Mouse (Mus musculus) urinary bladder, postnatal 36 days (tissue): ENCODE measurements around the gene Gnptg.
"Not testable (repeated sequence)": the region's sequence is repeated elsewhere in the genome, so short reads cannot be mapped to it uniquely, and the experiment has no call there.

ENCODE experiments used
- DNase-seq, 2 experiments: peaks; one replicate each; pipeline ENCODE4 v3.0.0; 2022; ENCODE audit warnings: low spot score in 2 of 2, mixed read lengths in 1 of 2

Gnptg gene

DNA sequence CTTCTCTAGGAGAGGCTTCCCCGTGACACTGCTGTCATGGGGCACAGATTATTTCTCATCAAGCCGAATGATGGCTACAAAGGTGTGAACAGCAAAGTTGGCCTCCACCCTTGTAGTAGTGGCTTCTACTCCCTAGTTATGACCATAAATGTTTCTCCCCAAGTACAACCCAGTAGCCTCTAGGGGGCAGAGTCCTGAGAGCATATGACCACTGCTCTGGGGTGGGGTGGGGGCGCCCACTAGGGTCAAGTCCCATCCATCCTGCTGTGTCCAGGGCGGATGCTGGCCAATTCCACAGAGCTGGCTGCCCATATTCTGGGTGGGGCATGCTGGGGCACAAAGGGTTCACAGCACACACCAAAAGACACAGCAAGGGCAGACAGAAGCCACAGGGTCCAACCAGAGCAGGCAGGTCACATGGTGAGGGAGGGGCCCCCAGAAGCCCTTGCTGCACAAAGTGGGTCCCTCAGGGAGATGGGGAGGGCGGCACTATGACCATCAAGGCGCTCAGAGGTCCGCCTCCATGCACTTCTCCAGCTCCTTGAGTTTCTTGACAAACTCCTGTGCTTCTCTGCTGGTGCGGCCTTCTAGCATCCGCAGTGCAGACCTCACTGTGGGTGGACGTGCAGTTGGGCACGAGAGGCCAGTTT, 3.3 kb upstream of the Gnptg start:
- DNase-seq: no peak

DNA sequence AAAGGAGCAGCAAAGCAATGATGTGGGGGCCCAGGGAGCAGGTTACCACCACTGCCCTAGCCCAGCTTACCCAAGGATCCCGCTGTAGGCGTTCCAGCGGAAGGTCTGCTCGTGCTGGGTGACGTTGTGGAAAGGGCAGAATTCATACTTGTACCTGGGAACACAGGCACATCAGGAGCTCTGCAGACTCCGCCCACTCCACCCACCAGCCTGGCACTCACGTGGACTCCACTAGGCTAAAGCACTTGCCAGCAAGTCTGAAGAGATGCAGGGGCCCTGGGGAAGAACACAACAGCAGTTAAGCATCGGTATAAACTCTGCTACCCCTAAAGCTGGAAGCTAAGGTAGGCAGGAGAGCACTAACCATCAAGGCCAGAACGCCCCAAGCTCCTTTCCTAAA, 4.3 kb downstream of the Gnptg start:
- no peak for DNase-seq

DNA sequence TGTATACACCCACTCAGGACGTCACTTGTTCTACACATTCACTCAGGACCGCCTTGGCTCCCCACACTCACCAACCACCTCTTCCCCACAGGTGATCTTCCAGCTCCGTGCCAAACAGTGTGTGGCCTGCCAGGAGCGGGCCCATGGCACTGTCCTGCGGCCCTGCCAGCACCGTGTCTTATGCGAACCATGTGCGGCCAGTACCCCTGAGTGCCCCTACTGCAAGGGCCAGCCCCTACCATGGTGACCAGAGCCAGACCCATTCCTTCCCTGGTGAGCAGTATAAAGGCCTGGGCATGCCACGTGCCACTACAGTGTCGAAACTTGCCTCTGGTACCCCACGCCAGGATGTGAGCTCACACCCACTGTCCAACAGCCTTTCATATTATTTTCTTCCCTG, 8.3 kb downstream of the Gnptg start:
- not testable (repeated sequence) for DNase-seq

DNA sequence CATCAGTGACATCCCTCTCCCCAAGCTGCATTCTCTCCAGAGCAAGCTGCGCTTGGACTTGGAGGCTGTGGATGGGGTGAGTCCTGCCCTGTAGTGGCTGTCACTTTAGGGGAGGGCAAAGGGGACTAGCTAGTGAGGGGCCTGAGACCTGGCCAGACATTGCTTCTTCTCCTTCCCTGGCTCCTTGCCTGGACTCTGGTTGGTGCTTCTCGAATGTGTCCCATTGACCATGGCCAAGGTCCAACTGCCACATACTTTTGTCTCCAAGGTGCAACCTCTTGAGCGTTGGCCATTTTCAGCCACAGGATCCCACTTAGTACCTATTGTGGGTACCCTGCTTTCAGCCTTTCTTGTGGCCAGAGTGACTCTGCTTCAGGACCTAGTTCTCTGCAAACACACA, 9.2 kb downstream of the Gnptg start:
- no peak for DNase-seq

DNA sequence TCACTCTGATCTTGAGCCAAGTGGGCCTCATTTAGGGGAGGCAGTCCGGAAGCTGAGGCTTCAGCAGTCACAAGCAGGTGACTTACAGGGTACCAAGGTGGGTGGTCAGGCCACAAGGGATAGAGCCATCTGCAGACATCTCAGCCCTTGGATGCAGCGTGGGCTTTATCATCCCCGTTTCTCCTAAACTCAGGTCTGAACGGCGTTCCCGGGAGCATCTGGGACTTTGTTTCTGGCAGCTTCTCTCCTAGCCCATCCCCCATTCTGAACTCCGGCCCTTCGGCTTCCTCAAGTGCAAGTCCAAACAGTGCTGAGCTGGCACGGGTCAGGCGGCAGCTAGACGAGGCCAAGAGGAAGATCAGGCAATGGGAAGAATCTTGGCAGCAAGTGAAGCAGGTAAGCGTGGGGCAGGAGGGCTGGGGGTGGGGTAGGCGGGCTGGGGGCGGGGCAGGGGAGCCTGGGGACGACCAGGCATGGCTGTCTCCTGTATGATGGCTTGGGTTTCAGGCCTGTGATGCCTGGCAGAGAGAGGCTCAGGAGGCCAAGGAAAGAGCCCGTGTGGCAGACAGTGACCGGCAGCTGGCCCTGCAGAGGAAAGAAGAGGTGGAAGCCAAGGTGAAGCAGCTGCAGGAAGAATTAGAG, 9.8 kb downstream of the Gnptg start:
- not testable (repeated sequence) for DNase-seq

DNA sequence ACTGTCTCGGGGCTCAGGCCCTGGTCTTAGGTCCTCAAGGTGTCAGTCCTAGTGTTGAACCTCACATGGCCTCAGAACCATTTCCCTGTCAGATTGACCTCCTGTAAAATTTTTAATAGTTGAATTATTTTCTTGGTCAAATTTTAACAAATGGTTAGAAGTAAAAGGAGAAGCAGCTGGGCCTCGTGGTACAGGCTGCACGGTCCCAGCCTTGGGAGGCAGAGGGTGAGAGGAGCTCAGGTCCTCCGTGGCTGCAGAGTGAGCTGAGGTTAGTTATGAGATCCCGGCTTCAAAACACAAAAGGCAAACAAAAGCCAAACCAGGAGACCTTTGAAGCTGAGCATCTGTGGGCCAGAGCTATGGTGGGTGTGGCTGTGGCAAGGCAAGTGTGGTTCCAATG, 11.9 kb downstream of the Gnptg start:
- no peak for DNase-seq

DNA sequence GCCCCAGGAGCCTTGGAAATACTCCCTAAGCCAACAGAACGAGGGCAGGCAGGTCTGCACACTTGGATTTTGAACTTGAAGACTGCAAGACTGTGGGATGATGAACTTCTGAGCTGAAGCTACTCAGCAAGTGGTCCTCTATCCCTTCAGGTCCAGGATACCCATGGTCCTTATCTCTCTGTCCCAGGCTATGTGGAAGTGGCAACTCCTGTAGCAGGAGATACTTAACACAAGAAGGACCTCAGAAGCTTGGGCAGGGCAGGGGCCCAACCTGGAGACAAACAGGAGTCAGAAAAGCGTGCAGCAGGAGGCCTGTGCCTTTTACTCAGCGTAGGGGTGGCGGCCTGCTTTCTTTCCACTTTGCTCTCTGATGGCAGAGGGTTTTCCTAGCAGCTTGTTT, 14.3 kb downstream of the Gnptg start:
- DNase-seq: no peak

DNA sequence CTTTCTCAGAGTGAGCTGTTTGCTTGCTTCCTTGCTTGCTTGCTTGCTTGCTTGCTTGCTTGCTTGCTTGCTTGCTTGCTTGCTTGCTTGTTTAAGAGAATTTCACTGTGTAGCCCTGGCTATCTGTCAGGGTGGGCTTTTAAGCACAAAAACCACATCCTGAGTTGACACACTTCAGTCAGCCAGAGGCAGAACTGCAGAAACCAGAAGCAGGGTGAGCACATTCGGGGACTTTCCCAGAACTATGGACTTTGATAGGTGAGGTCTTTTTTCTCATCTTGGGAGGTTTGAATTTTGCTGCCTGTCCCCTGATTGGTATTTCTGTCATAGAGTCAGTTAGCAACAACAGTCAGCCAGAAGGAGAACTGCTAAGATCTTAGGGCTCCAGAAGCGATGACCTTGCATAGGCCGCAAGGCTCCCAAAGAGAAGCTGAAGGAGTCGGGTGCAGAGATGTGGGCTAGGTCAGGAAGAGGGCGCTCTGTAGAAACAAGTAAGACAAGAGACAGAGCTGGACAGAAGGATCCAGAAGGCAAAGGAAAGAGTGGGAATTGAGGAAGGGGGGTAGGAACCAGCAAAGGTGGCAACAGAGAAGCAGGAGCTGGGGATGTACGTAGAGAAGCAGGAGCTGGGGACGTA, 15.2 kb downstream of the Gnptg start:
- DNase-seq: no peak

DNA sequence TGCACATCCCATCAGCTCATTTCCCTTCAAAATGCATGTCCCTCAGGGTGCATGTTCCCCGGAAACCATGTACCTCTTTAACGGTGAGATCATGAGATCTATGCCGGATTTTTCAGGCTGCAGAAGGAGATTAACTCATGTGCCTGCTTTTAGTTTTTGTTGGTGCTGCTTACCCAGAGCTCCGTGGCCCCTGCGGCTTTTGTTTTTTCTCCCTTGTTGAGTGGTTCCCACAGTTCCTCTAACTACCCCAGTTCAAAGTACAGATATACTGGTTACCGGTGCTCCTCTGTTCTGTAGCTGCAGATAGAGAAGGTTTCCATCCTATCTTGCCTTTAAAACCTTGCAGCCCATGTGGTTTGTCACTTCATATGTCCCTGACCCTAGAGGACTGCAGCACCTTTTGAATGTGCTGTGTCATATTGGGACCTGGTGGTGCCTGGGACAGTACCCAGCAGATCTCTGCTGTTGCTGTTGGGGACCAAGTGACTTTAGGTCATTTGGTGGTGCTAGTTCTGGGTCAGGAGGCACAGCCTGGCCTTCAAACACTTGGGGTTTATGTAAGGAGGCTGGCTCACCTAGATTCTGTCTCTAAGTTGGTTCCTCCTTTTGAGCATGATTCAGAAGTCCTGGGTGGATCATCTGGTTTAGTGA, 16.8 kb downstream of the Gnptg start:
- no peak for DNase-seq

DNA sequence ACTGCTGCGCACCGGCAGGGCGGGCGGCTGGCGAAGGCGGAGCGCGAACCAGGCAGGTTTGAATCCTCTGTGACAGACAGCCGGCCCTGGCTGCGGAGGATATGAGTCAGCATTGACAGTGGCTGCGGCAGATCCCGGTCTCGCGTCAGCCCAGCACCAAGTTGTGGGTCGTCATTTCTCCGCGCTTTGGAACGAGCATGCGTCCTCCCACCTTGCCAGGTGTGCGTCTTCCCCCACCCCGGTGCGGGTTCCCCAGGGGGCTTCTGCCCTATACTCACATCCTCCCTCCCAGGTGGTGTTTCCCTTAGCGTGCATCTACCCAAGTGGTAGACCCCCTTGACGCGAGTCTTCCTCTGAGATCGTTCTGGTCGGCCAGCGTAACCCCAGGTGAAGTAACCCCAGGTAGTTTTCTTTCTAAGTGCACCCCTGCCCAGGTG, 17.4 kb downstream of the Gnptg start:
- DNase-seq: not testable (repeated sequence)

DNA sequence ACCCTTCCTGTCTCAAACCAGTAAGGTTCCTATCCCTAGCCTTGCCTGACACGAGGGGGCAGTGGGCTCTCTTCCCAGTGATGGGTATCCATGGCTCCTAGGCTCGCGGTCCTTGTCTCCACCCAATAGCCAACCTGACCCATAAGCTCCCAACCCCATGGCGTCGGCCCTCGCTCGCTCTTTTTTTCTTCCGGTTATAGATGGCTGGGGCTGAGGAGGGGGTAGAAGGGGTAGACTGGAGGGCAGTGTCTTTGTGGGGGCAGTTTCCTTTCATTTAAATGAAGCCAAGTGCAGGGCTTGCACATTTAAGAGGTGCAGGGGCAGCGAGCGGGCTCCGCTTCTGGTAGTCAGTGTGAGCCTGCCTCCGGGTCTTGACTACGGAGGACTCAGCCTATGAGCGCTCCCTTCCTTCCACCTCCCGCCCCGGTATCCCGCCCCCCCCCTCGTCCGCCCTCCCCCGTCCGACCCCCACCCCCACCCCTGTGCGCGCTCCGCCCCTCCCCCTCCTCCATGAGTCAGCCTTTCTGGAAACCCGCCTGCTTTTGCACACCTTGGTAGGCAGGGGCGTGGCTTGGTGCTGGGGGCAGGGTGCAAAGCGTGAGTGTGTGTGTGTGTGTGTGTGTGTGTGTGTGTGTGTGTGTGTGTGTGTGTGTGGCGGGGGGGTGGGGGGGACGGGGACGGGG, 18.0 kb downstream of the Gnptg start:
- DNase-seq: peak; percentile 31 to 67

DNA sequence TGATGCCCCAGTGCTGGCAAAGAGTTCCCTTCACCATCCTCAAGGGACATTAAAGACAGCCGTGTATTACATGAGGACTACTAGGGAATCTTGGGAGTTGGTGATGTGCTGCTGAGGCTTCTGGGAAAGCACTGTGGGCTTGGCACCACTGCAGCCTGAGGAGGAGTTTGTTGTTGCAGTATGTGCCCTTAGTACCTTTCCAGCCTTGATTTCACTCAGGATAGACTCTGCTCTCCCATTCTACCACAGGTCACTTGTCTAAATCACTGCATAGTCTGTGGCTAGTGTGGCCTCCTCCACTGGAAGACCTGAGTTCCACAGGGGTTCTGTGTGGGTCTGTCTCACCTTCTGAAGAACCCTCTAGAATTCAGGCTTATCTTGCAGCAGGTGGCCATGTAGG, 19.2 kb downstream of the Gnptg start:
- DNase-seq: no peak

DNA sequence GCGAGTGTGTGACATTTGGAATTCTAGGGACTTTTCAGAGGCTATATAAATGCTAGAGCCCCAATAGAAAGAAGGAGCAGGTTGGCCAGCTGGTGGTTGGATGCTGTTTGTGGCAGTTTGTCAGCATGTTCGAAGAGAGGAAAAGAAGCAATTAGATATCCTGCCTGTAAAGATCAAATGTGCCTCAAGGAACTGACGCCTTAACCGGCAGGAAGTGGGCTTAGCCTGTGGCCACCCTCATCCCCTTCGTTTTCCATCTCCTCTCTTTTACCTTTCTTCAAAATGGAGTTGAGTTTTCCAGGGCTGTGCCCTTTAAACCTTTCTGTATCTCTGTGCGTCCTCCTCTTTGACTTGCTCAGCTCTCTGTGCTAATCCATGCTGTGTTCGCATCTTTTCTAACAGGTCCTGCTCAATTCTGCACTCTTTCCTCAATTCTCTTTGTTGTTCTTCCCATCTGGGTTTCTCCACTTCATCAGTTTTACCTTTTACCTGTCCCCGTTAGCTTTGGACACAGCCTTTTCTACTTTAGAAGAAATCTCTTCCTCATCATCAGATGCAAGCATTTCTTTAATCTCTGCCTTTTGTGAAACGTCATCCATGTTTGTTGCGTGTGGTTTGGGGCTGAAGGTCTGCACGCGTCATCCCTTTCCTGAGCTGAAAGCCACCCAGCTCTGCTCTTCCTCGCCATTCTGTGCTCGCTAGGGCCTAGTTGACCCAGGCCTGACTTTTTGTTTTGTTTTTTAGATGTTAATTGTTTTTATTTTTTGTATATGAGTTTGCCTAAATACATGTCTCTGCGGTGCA, 20.2 kb downstream of the Gnptg start:
- DNase-seq: no peak

DNA sequence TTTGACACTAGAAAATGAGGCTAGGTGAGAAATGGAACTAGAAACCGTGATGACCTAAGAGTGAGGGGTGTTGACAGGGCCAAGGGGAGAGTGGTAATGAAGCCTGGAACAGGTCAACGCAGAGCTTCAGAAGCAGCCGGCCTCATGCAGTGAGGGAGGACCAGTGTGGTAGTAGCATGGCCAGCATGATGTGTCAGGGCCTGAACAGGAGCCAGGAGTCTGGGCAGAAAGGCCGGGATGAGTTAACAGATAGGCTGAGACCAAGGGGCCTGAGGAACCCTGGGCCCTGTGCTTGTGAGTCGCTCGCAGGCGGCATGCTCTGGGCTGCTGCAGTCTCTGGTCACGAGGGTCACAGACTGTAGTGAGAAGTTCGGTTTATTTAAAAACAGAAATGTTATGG, 21.0 kb downstream of the Gnptg start:
- no peak for DNase-seq

DNA sequence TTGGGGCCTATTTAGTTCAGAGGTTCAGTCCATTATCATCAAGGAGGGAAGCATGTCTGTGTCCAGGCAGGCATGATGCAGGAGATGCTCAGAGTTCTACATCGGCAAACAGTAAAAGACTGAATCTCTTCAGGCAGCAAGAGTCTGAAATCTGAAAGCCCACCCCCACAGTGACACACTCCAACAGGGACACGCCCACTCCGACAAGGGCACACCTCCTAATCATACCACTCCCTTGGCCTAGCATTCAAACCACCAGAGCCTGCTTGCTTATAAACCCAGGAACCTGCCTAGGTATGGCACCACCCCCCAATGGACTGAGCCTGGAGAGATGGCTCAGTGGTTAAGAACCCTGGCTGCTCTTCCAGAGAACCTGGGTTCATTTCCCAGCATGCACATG, 24.5 kb downstream of the Gnptg start:
- DNase-seq: no peak

DNA sequence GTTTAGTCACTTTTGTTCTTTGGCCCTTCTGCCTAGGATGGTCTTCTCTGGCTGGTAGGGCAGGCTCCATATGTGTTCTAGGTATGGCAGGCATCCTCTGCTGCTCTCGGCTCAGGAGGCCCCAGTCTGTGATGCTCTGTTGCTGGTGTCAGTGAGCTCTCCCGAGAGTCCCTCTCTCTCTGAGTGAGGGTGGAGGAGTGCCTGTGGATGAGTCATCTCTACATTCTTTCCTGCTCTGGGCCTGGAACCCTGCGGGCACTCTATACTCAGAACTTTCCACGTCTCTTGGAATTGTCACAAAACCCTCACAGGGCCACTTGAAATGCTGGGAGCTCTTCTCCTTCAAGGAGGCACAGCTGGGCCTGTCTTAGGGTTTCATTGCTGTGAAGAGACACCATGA, 28.2 kb downstream of the Gnptg start:
- no peak for DNase-seq

DNA sequence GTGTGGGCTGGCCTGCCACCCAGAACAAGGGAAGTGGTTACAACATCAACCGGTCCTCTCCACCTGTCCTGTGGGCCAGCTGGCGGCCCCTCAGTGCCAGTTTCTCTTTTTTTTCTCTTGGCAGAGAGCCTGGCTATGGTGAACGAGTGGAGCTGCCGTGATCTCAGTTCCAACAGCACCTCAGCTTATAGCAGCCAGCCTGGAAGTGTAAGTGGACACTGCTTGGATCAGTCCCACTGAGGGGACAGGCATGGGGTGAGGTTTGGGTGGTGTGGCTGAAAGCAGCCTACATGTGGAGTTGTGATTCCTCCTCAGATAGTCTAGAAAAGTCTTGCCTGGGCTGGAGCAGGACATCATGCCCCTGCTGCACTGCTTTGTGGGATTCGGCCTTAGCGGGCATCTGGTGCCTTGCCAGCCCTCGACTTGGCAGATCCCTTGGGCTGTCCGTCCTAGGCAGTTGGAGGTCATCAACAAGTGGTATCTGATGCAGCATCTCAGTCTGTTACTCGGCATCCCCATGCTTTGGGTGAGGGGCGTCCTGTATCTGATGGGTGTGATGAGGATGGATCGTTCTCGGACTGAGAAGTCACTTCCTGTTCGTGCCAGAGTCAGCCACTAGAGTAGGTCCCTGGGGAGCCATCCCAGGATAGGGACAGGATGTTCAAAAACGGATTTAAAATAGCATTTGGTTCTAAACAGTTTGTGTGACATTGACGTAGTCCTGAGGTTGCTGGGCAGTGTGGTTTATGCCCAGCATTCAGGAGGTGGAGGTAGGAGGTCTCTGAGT, 29.1 kb downstream of the Gnptg start:
- DNase-seq: no peak

DNA sequence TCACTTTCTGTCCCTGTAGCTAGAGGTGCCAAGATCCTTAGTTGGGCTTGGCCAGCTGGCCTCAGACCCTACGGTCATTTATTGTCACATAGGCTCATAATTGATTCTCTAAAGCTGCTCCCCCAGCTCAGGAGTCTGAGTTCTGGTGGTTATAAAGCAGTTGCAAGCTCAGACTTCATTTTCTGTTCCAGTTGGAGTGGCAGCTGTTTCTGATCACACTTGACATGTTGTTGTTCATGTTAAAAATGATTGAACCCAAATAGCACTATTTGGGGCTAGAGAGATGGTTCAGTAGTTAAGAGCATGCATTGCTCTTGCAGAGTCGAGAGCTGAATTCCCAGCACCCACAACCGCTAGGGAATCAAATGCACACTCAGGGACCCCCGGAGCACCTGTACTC, 29.9 kb downstream of the Gnptg start:
- no peak for DNase-seq

DNA sequence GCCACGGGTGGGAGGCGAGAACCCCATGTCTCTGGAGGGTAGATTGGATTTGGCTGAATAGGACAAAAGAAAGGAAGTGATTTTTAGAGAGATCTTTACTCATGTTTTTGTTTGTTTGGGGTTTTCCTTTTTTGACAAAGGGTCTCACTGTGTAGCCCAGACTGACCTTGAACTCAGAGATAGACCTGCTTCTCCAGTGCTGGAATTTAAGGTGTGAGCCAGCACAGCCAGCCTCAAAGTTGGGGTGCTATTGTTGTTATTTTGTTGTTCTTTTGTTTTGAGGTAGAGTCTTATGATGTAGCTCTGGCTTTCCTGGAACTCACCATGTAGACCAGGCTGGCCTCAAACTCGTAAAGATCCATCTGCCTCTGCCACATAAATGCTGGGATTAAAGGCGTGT, 37.5 kb downstream of the Gnptg start:
- no peak for DNase-seq

DNA sequence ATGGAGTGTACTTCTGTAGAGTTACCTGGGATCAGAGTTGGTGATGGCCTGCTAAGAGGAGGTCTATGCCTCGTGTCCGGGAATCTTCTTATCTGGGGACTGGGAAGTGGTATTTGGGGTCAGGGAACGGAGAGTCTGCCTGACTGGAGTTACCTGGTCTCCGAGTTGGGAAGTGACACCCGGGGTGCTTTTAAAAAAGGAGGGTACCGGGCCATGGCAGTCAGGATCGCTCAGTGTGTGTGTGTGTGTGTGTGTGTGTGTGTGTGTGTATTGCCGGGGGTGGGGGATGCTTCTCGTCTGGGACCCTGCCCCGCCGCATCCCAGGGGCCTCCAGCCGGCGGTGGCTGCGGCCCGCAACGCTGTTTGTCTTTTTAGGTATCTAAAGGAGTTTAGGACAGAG, 50.8 kb downstream of the Gnptg start:
- DNase-seq: no peak
